Mouse (Mus musculus): ENCODE data around the gene Sardh.

Gene Sardh

GRCm38 (mm10) chr2:27228809-27229480, 19.2 kb downstream of the Sardh start:
- in situ Hi-C loops (cut with MboI, MseI): no loop called here

- in situ Hi-C loops (cut with MboI, MseI): no loop called here
These were observed 21.6 kb downstream of the Sardh start for GRCm38 (mm10) chr2:27226572-27226971.

- in situ Hi-C loops (cut with MboI, MseI): no loop called here
These were observed 25.1 kb downstream of the Sardh start for GRCm38 (mm10) chr2:27223012-27223421.

GRCm38 (mm10) chr2:27218569-27218968, 29.6 kb downstream of the Sardh start:
- in situ Hi-C loops (cut with MboI, MseI): no loop called here

- in situ Hi-C loops (cut with MboI, MseI): no loop called here
These were observed 30.0 kb downstream of the Sardh start for GRCm38 (mm10) chr2:27218121-27218544.

GRCm38 (mm10) chr2:27215537-27215936, 32.6 kb downstream of the Sardh start:
- in situ Hi-C loops (cut with MboI, MseI): no loop called here

- in situ Hi-C loops (cut with MboI, MseI): no loop called here
These were observed 35.9 kb downstream of the Sardh start for GRCm38 (mm10) chr2:27211966-27212893.

- in situ Hi-C loops (cut with MboI, MseI): no loop called here
These were observed 37.4 kb downstream of the Sardh start for GRCm38 (mm10) chr2:27210676-27211210.

GRCm38 (mm10) chr2:27210255-27210654, 37.9 kb downstream of the Sardh start:
- in situ Hi-C loops (cut with MboI, MseI): no loop called here

GRCm38 (mm10) chr2:27209816-27210215, 38.3 kb downstream of the Sardh start:
- in situ Hi-C loops (cut with MboI, MseI): no loop called here

GRCm38 (mm10) chr2:27209370-27209769, 38.8 kb downstream of the Sardh start:
- in situ Hi-C loops (cut with MboI, MseI): no loop called here

GRCm38 (mm10) chr2:27207126-27207525, 41.0 kb downstream of the Sardh start:
- in situ Hi-C loops (cut with MboI, MseI): no loop called here

- in situ Hi-C loops (cut with MboI, MseI): no loop called here
These were observed 41.9 kb downstream of the Sardh start for GRCm38 (mm10) chr2:27206128-27206797.

- in situ Hi-C loops (cut with MboI, MseI): no loop called here
These were observed 42.5 kb downstream of the Sardh start for GRCm38 (mm10) chr2:27205666-27206065.

- in situ Hi-C loops (cut with MboI, MseI): no loop called here
These were observed 47.6 kb downstream of the Sardh start for GRCm38 (mm10) chr2:27200586-27200985.

GRCm38 (mm10) chr2:27198551-27199246, 49.4 kb downstream of the Sardh start:
- in situ Hi-C loops (cut with MboI, MseI): loop anchor here (10.0 kb wide), 1 partner anchor 504 kb away; no protein-coding TSS in a partner anchor

- in situ Hi-C loops (cut with MboI, MseI): loop anchor here (10.0 kb wide), 1 partner anchor 495 kb away; no protein-coding TSS in a partner anchor
These were observed 58.1 kb downstream of the Sardh start for GRCm38 (mm10) chr2:27189994-27190393.

GRCm38 (mm10) chr2:27187531-27187930, 60.6 kb downstream of the Sardh start:
- in situ Hi-C loops (cut with MboI, MseI): no loop called here

GRCm38 (mm10) chr2:27183734-27184133, 64.4 kb downstream of the Sardh start:
- in situ Hi-C loops (cut with MboI, MseI): no loop called here

GRCm38 (mm10) chr2:27181907-27182306, 66.2 kb downstream of the Sardh start:
- in situ Hi-C loops (cut with MboI, MseI): no loop called here

- in situ Hi-C loops (cut with MboI, MseI): no loop called here
These were observed 69.0 kb downstream of the Sardh start for GRCm38 (mm10) chr2:27179101-27179500.

Measured in regulatory T cell (primary cell).